Mouse (Mus musculus) heart, adult 2 months (tissue): ENCODE results near the gene Hoxb4.

Source experiments
- CTCF ChIP-seq: fragments of 200-600 bp; IDR thresholded peaks from 2 replicates; pipeline ENCODE4 v1.8.1; 2022; ENCODE audit warnings: antibody characterized with exemption, mild to moderate bottlenecking, moderate library complexity
- EP300 ChIP-seq: fragments of 200-500 bp; IDR thresholded peaks from 2 replicates; pipeline ENCODE4 v1.6.1; 2011; ENCODE audit warnings: low read depth, low read length, control low read depth; ENCODE audit not compliant: insufficient read depth
- POLR2A ChIP-seq: fragments of 200-500 bp; IDR thresholded peaks from 2 replicates; pipeline ENCODE4 v1.6.1; 2011; ENCODE audit warnings: mild to moderate bottlenecking, low read depth, low read length, control low read depth; ENCODE audit not compliant: insufficient read depth

GRCm38 (mm10) chr11:96341701-96342575, 23.9 kb downstream of the Hoxb4 start:
- TF ChIP-seq CTCF (0 out of 2 replicates have a peak, but pooled peaks have one; percentile 4), POLR2A (no peak), EP300 (no peak)
